Mouse (Mus musculus) cortical plate, adult 2 months (tissue): Measurements from ENCODE around the gene Olfr912.

ENCODE experiments used
- CTCF ChIP-seq: fragments of 200-500 bp; IDR thresholded peaks from 2 replicates; pipeline ENCODE4 v1.5.1; 2011; ENCODE audit warnings: mild to moderate bottlenecking, control low read depth, low read length; ENCODE audit not compliant: insufficient read depth; ENCODE audit errors: extremely low read depth
- POLR2A ChIP-seq: fragments of 200-500 bp; IDR thresholded peaks from 2 replicates; pipeline ENCODE4 v1.6.1; 2011; ENCODE audit warnings: mild to moderate bottlenecking, low read length, control low read depth; ENCODE audit not compliant: insufficient read depth; ENCODE audit errors: extremely low read depth

GRCm38 (mm10) chr9:38592459-38592858 is 12.5 kb downstream of the Olfr912 start, which contains the start of gene Olfr913:
- no peak for TF ChIP-seq POLR2A
- TF ChIP-seq CTCF, result no peak
